Mouse (Mus musculus) cerebral cortex, adult 2 months (tissue): ENCODE measurements around the gene Gm14410.

Experiments used
- WGBS: fragments of 180-500 bp; shearing (Covaris S2); methylation state at CpG from one replicate; pipeline ENCODE4 v1.1.7; 2018; 5-methylcytosine and 5-hydroxymethylcytosine counted together

The Gm14410 gene

DNA sequence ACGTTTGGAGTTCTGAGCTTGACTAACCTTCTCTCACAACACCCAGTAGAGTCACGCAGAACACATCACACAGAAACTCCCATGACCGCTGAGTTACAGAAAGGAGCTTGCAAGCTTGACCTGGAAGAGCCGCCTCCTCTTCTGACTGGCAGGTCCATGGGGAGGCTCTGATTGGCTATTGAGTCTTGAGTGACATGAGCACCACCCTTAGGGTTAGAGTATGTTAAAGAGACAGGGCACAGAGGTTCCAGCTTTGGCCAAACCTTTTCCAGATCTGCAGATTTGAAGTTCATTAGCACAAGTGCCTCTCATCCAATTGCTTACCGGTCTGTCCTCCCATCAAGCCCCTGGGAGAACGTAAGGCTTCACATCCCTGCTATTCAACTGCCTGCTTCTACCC lies at the start of gene Gm14410:
TSS of gene Gm14410 (minus strand) at position 81 of the 400 bp plus-strand sequence.
- 0% methylated on average over 6 of the region's 6 CpGs for WGBS

- WGBS = 77% methylated on average over 2 of the region's 2 CpGs
Measured at GRCm38 (mm10) chr2:177247449-177247848, 41.2 kb upstream of the Gm14410 start.

DNA sequence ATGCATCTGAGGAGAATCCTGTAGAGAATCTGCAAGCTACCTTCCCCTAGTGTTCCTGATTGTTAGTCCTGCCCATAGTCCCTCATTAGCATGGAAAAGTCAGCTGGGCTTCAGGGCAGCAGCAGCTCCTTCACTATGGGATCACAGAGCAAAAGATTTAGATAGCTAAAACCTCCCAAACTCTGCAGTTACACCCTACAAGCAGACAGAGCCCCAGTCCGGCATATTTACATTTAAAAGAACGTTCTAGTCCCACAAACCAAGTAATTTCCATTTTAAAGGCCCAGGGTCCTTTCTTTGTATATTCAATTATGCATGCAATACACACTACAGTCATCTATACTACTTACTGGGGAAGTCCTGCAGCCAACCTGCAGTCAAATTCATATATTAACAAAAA lies 24.2 kb upstream of the Gm14410 start:
- WGBS = 53% methylated on average over 2 of the region's 2 CpGs

DNA sequence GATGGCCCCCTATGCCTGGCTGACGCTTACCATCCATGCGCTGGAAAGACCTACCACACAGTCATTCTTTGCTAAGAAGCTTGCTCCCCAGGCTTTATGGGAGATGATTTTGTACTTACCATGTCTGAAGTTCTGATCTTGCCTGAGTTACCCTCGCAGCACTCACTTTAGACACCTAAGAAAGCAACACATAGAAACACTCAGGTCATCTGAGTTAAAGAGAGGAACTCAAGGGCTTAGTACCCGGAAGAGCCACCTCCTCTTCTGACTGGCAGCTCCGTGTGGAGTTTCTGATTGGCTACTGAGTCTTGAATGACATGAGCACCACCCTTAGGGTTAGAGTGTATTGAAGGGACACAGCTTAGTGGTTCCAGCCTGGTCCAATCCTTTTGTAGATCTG lies 33.5 kb downstream of the Gm14410 start:
- 92% methylated on average over 5 of the region's 5 CpGs for WGBS
